Mouse (Mus musculus) kidney, embryonic 16.5 days (tissue): ENCODE results near the gene Nudt3. TPM values are rescaled to one million over a fixed set of nuclear protein-coding genes. Genes with fewer than 3 reads are reported as not detected.
"Not testable (repeated sequence)": the region's sequence is repeated elsewhere in the genome, so short reads cannot be mapped to it uniquely, and the experiment has no call there.

ENCODE experiments used
- ATAC-seq: fragments of 200-750 bp; cut with Nextera tagmentation; 2 replicates; pipeline ENCODE4 v1.8.0; 2017; ENCODE audit warnings: moderate TSS enrichment; ENCODE audit not compliant: low FRiP score, low TSS enrichment
- H3K27ac ChIP-seq: fragments of 300-500 bp; sonication (generic); 2 replicates; pipeline ENCODE4 v1.5.1; 2014; ENCODE audit warnings: low read length
- H3K27me3 ChIP-seq: fragments of 300-500 bp; sonication (generic); 2 replicates; pipeline ENCODE4 v1.6.1; 2014; ENCODE audit warnings: low read length, control low read depth, mixed read lengths; ENCODE audit not compliant: insufficient read depth
- H3K36me3 ChIP-seq: fragments of 300-500 bp; sonication (generic); 2 replicates; pipeline ENCODE4 v1.6.1; 2014; ENCODE audit warnings: low read length, control low read depth, mixed read lengths; ENCODE audit not compliant: insufficient read depth
- H3K4me1 ChIP-seq: fragments of 300-500 bp; sonication (generic); 2 replicates; pipeline ENCODE4 v1.6.1; 2014; ENCODE audit warnings: low read length, control low read depth, mixed read lengths; ENCODE audit not compliant: insufficient read depth
- H3K4me2 ChIP-seq: fragments of 300-500 bp; sonication (generic); replicated peaks from 2 replicates; pipeline ENCODE4 v1.6.1; 2014; ENCODE audit warnings: low read depth, low read length
- H3K4me3 ChIP-seq: fragments of 300-500 bp; sonication (generic); 2 replicates; pipeline ENCODE4 v1.5.1; 2014; ENCODE audit warnings: mild to moderate bottlenecking, low read length
- H3K9ac ChIP-seq: fragments of 300-500 bp; sonication (generic); replicated peaks from 2 replicates; pipeline ENCODE4 v1.6.1; 2014; ENCODE audit warnings: low read length
- H3K9me3 ChIP-seq: fragments of 300-500 bp; sonication (generic); 2 replicates; pipeline ENCODE4 v1.6.1; 2016; ENCODE audit warnings: low read length, control low read depth
- WGBS: fragments of 180-500 bp; shearing (Covaris S2); extraction: QIAGEN DNeasy Blood & Tissue Kit; methylation state at CpG from one replicate; pipeline ENCODE4 v1.1.7; 2014; 5-methylcytosine and 5-hydroxymethylcytosine counted together
- polyA plus RNA-seq: library from polyadenylated mRNA; unstranded; fragments of >200 nt; fragmentation: Nextera tagmentation; extraction: Ambion mirVana; gene quantifications from 2 replicates; pipeline ENCODE4 v1.2.1, GENCODE M21; 2015

Gene Nudt3
- polyA plus RNA-seq, 1 experiment from 2014 or later: 84.1 TPM

- H3K9ac ChIP-seq: peak overlapping the region; percentile 22; the same call in 1 of the 2 replicates
- ATAC-seq: no peak
- no peak overlapping the region for H3K27ac ChIP-seq
- WGBS: 41% methylated on average over 9 of the region's 9 CpGs
- H3K36me3 ChIP-seq: peaks cover 16% of the 10 kb centered on the region
- no peak overlapping the region for H3K4me3 ChIP-seq
- H3K4me2 ChIP-seq: no peak overlapping the region
- no peaks in the 10 kb centered on the region for H3K9me3 ChIP-seq
- H3K27me3 ChIP-seq: no peaks in the 10 kb centered on the region
- peaks cover 28% of the 10 kb centered on the region for H3K4me1 ChIP-seq
These were observed 14.0 kb upstream of the Nudt3 start for GRCm38 (mm10) chr17:27637333-27637732.

GRCm38 (mm10) chr17:27636132-27637020 is 13.1 kb upstream of the Nudt3 start, which contains the start of gene Rps10:
Gene Rps10, minus strand, starts transcription at chr17:27636669.
- H3K4me1 ChIP-seq: peaks cover 35% of the 10 kb centered on the region
- peaks cover 25% of the 10 kb centered on the region for H3K36me3 ChIP-seq
- H3K9me3 ChIP-seq: no peaks in the 10 kb centered on the region
- H3K9ac ChIP-seq: peak within 1 kb of the TSS; percentile 95
- no peak for ATAC-seq
- H3K27ac ChIP-seq: peak within 1 kb of the TSS; percentile 79
- 27% methylated on average over 18 of the region's 18 CpGs for WGBS
- peak within 1 kb of the TSS; percentile 98 for H3K4me3 ChIP-seq
- peak within 1 kb of the TSS; percentile 74 for H3K4me2 ChIP-seq
- no peaks in the 10 kb centered on the region for H3K27me3 ChIP-seq

- H3K27me3 ChIP-seq, H3K9me3 ChIP-seq, ATAC-seq: not testable (repeated sequence)
- Histone ChIP-seq H3K36me3 (peaks cover 33% of the 10 kb centered on the region), H3K4me1 (peaks cover 38% of the 10 kb centered on the region), H3K9ac (peak overlapping the region; percentile 95), H3K4me2 (peak overlapping the region; percentile 74), H3K4me3 (peak overlapping the region; percentile 98), H3K27ac (peak overlapping the region; percentile 79)
- 33% methylated on average over 9 of the region's 9 CpGs for WGBS
These were observed 12.2 kb upstream of the Nudt3 start for GRCm38 (mm10) chr17:27635575-27635903.

- Histone ChIP-seq H3K9ac (peak within 1 kb of the TSS; percentile 95), H3K27ac (peak within 1 kb of the TSS; percentile 88), H3K4me2 (peak within 1 kb of the TSS; percentile 74), H3K9me3 (no peaks in the 10 kb centered on the region), H3K4me1 (peaks cover 38% of the 10 kb centered on the region), H3K36me3 (peaks cover 39% of the 10 kb centered on the region), H3K27me3 (no peaks in the 10 kb centered on the region), H3K4me3 (peak within 1 kb of the TSS; percentile 98)
- ATAC-seq: peak; percentile 98
- WGBS: under 1% methylated on average over 61 of the region's 72 CpGs
These were observed 11.7 kb upstream of the Nudt3 start, which contains the start of gene RPS10-NUDT3 for GRCm38 (mm10) chr17:27634871-27635574. Gene RPS10-NUDT3, minus strand, starts transcription at chr17:27635222.

- Histone ChIP-seq H3K4me1 (peaks cover 29% of the 10 kb centered on the region), H3K27ac (no peak overlapping the region), H3K4me2 (no peak overlapping the region), H3K9ac (no peak overlapping the region), H3K27me3 (no peaks in the 10 kb centered on the region), H3K4me3 (no peak overlapping the region), H3K36me3 (peaks cover 40% of the 10 kb centered on the region), H3K9me3 (no peaks in the 10 kb centered on the region)
- WGBS: 81% methylated on average over 2 of the region's 2 CpGs
- peak; percentile 37; the same call in 1 of the 2 replicates for ATAC-seq
These were observed 6.1 kb upstream of the Nudt3 start for GRCm38 (mm10) chr17:27629249-27630020.

DNA sequence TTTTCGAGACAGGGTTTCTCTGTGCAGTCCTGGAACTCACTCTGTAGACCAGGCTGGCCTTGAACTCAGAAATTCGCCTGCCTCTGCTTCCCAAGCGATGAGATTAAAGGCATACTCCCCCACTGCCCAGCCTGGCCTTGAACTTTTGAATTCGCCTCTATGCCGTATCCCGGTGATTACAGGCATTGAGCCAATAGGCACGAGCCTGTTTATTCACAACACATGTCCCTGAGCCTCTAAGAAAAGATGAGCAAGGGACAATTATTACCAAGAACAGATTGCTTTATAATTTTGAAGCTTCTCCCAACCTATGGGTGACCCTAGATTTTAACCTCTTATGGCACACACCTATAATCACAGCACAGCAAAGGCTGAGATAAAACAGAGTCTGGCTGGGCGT is 5.1 kb upstream of the Nudt3 start:
- H3K9ac ChIP-seq: no peak overlapping the region
- ATAC-seq: no peak
- H3K27me3 ChIP-seq: no peaks in the 10 kb centered on the region
- H3K4me2 ChIP-seq: no peak overlapping the region
- H3K9me3 ChIP-seq: no peaks in the 10 kb centered on the region
- 90% methylated on average over 8 of the region's 8 CpGs for WGBS
- H3K4me3 ChIP-seq: no peak overlapping the region
- H3K4me1 ChIP-seq: peaks cover 27% of the 10 kb centered on the region
- peaks cover 34% of the 10 kb centered on the region for H3K36me3 ChIP-seq
- no peak overlapping the region for H3K27ac ChIP-seq

GRCm38 (mm10) chr17:27627451-27627850 is 4.2 kb upstream of the Nudt3 start:
- ATAC-seq: no peak
- WGBS: 48% methylated on average over 5 of the region's 5 CpGs
- Histone ChIP-seq H3K9ac (no peak overlapping the region), H3K27ac (no peak overlapping the region), H3K9me3 (no peaks in the 10 kb centered on the region), H3K4me2 (no peak overlapping the region), H3K27me3 (no peaks in the 10 kb centered on the region), H3K4me1 (peaks cover 18% of the 10 kb centered on the region), H3K4me3 (no peak overlapping the region), H3K36me3 (peaks cover 25% of the 10 kb centered on the region)

GRCm38 (mm10) chr17:27626681-27627080 is 3.4 kb upstream of the Nudt3 start:
- H3K27me3 ChIP-seq: no peaks in the 10 kb centered on the region
- peaks cover 18% of the 10 kb centered on the region for H3K36me3 ChIP-seq
- no peak overlapping the region for H3K27ac ChIP-seq
- no peaks in the 10 kb centered on the region for H3K9me3 ChIP-seq
- H3K4me2 ChIP-seq: no peak overlapping the region
- no peak for ATAC-seq
- no peak overlapping the region for H3K4me3 ChIP-seq
- H3K9ac ChIP-seq: no peak overlapping the region
- WGBS: 34% methylated on average over 5 of the region's 5 CpGs
- H3K4me1 ChIP-seq: peaks cover 16% of the 10 kb centered on the region

DNA sequence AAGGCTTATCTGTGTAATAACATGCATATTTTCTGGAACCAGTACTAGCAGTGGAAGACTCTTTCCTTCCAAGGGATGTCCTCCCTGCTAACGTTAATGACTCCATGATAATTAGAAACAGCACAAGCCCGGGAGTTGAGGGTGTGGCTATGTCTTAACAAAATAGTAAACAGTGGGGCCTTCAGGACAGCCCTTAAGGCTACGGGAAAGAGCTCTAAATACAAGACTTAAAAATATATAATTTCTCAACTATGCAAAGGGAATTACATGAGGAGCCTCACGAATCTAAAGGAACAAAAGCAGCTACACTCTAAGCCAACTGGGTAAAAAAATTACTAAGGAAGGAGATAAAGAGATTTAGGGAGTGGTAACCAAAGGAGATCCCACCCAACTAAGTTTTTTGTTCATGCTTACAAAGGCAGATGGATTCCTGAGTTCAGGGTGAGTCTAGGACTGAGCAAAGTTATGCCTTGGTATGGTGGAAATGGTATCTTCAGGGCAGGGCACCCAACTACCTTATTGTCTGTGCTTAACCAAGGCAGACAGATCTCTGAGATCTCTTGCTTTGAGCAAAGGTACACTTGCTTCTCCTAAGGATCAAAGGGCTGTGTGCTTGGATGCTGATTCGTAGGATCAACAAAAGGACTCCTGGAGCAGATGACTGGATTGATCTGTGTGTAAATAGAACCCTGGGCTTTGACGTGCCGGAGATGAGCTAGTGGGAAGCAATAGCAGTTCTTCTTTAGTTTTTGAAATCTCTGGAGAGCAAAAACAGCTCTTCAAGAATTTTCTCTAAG is 2.4 kb upstream of the Nudt3 start:
- Histone ChIP-seq H3K36me3 (peaks cover 8% of the 10 kb centered on the region; the same call in 1 of the 2 replicates), H3K9ac (no peak overlapping the region), H3K4me3 (no peak overlapping the region), H3K4me2 (no peak overlapping the region), H3K27me3 (no peaks in the 10 kb centered on the region), H3K4me1 (peaks cover 21% of the 10 kb centered on the region), H3K27ac (no peak overlapping the region), H3K9me3 (no peaks in the 10 kb centered on the region)
- no peak for ATAC-seq
- 52% methylated on average over 7 of the region's 7 CpGs for WGBS
